8 mouse cellular contexts compared by ENCODE assay signal in the genomic region with DNA sequence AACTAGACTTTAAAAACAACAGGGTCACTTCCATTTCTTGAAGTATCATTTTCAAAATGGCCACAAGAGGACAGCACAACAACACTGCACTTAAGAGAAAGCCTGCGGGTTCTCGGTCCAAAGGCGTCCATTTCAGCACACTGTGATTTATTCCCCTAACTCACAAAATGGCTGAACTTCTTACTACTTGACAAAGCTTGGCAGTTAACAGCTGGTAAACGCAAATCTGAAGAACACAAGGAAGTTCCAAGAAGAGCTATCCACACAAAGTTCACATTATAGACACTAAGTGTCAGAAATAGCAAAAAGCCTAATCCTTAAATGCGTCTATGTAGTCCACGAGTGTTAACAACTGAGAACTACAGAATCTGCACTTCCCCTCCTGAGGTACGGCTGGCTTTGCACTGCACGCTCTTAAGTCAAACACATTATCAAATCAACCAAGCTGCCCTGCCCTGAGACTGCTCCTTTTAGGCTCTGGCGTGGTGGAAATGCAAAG. TPM values are rescaled to one million over a fixed set of nuclear protein-coding genes. Genes with fewer than 3 reads are reported as not detected.
DNase-seq lines count a peak whose midpoint lies in the region; ATAC-seq lines count a peak whose summit lies in the region.

No protein-coding gene starts in this region.

- H3K36me3 ChIP-seq in midbrain, embryonic 16.5 days (ENCODE audit: control insufficient read depth, insufficient read depth, low read length), result no peaks in the 10 kb centered on the region

- peaks cover 22% of the 10 kb centered on the region for H3K4me1 ChIP-seq in midbrain, embryonic 16.5 days (ENCODE audit: control insufficient read depth, insufficient read depth, low read length)

- no peak overlapping the region for H3K4me3 ChIP-seq in midbrain, embryonic 16.5 days (ENCODE audit: low read depth, low read length)

- peak overlapping the region; percentile 88 for H3K27ac ChIP-seq in midbrain, embryonic 16.5 days (ENCODE audit: low read length)

- H3K27me3 ChIP-seq in midbrain, embryonic 16.5 days (ENCODE audit: control insufficient read depth, insufficient read depth, low read depth, low read length), result no peaks in the 10 kb centered on the region

- DNase-seq in right cerebral cortex, adult 18-20 months, result peak; percentile 50
- DNase-seq in right cerebral cortex, postnatal 25 days, result no peak
- peak; percentile 57 for DNase-seq in cerebellum, adult 8-10 months
- DNase-seq in forelimb bud, embryonic 11.5 days (ENCODE audit: low read depth, low spot score), result peak; percentile 84
- DNase-seq in liver, result peak; percentile 44
- peak; percentile 26 to 36 for DNase-seq in thymus, postnatal 36 days

- H3K9ac ChIP-seq in midbrain, embryonic 16.5 days (ENCODE audit: low read depth, low read length), result peak overlapping the region; percentile 35; the same call in 1 of the 2 replicates

- peak overlapping the region; percentile 31 for H3K4me2 ChIP-seq in midbrain, embryonic 16.5 days (ENCODE audit: low read length)

- 32% methylated on average over 9 of the region's 9 CpGs for WGBS in midbrain, embryonic 16.5 days

- peak; percentile 74 for ATAC-seq in inflammation-experienced regulatory T-cells, adult 6 months
- peak; percentile 76 for ATAC-seq in midbrain, embryonic 16.5 days

- H3K9me3 ChIP-seq in midbrain, embryonic 16.5 days (replicated peaks; ENCODE audit: control insufficient read depth, low read length, poor library complexity, severe bottlenecking), result no peaks in the 10 kb centered on the region

RNA-seq across cellular contexts. Expression of a gene that starts 17.1 kb away (rescaled TPM):
- polyA plus RNA-seq in inflammation-experienced regulatory T-cells, adult 6 months (2017; shearing (Covaris generic)), result 100 to 1,000 TPM; 120 to 258 (median 210) TPM
- 44.8 and 49.0 TPM in 2 replicates for polyA plus RNA-seq in midbrain, embryonic 16.5 days (2015; fragmentation: Nextera tagmentation; extraction: Ambion mirVana)
